Mouse (Mus musculus) heart, adult 2 months (tissue): ENCODE results near the gene Nfatc4.

Source experiments
- CTCF ChIP-seq: fragments of 200-600 bp; IDR thresholded peaks from 2 replicates; pipeline ENCODE4 v1.8.1; 2022; ENCODE audit warnings: antibody characterized with exemption, mild to moderate bottlenecking, moderate library complexity
- POLR2A ChIP-seq: fragments of 200-500 bp; IDR thresholded peaks from 2 replicates; pipeline ENCODE4 v1.6.1; 2011; ENCODE audit warnings: mild to moderate bottlenecking, low read depth, low read length, control low read depth; ENCODE audit not compliant: insufficient read depth

- TF ChIP-seq CTCF: no peak
- TF ChIP-seq POLR2A: no peak
Measured at GRCm38 (mm10) chr14:55822991-55823762, at the start of gene Nfatc4.
